Mouse (Mus musculus): Measurements from ENCODE around the gene Klhl18. TPM values are rescaled to one million over a fixed set of nuclear protein-coding genes. Genes with fewer than 3 reads are reported as not detected.

Gene Klhl18
- polyA plus RNA-seq (2015; fragmentation: Nextera tagmentation; extraction: Ambion mirVana), result 6.9 and 8.4 TPM in 2 replicates

- Histone ChIP-seq H3K4me2 (peak within 1 kb of the TSS; percentile 84), H3K4me1 (peaks cover 17% of the 10 kb centered on the region), H3K4me3 (peak within 1 kb of the TSS; percentile 81), H3K27me3 (replicated peaks) (peaks cover 26% of the 10 kb centered on the region), H3K9me3 (no peaks in the 10 kb centered on the region), H3K27ac (replicated peaks) (peak within 1 kb of the TSS; percentile 94), H3K9ac (peak within 1 kb of the TSS; percentile 91), H3K36me3 (peaks cover 14% of the 10 kb centered on the region)
- WGBS, result under 1% methylated on average over 53 of the region's 53 CpGs
- peak; percentile 98 for ATAC-seq (ENCODE audit: extremely low read depth, insufficient number of reproducible peaks, low FRiP score, low TSS enrichment)
These were observed at the start of gene Klhl18, which contains the start of gene Kif9 for GRCm38 (mm10) chr9:110476124-110477091. Gene Klhl18 (minus strand): TSS chr9:110476694. Gene Kif9 (plus strand): TSS chr9:110476958.

GRCm38 (mm10) chr9:110525737-110526136, 49.2 kb upstream of the Klhl18 start:
- Histone ChIP-seq H3K4me3 (no peak overlapping the region), H3K36me3 (0 out of 2 replicates have a peak, but pooled peaks cover 2% of the 10 kb centered on the region), H3K27me3 (replicated peaks) (no peaks in the 10 kb centered on the region), H3K9ac (no peak overlapping the region), H3K4me1 (0 out of 2 replicates have a peak, but pooled peaks cover 1% of the 10 kb centered on the region), H3K27ac (replicated peaks) (no peak overlapping the region), H3K9me3 (no peaks in the 10 kb centered on the region), H3K4me2 (no peak overlapping the region)
- ATAC-seq (ENCODE audit: extremely low read depth, insufficient number of reproducible peaks, low FRiP score, low TSS enrichment), result no peak
- WGBS, result 39% methylated on average over 2 of the region's 2 CpGs

DNA sequence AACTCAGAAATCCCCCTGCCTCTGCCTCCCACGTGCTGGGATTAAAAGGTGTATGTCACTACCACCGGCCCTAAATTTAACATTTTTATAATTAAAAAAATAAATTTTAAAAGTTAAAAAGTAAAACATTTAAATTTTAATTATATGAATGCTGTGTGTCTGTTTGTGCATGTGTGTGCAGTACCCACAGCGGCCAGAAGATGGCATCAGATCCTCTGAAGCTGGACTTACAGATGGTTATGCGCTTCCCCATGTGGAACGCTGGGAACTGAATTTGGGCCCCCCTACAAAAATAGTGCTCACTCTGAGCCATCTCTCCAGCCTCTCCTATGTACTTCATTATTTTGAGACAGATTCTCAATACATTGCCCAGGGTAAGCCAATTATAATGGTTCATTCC, 14.4 kb upstream of the Klhl18 start:
- no peak for ATAC-seq (ENCODE audit: extremely low read depth, insufficient number of reproducible peaks, low FRiP score, low TSS enrichment)
- WGBS, result 53% methylated on average over 5 of the region's 5 CpGs
- H3K27ac ChIP-seq (replicated peaks), result no peak overlapping the region

DNA sequence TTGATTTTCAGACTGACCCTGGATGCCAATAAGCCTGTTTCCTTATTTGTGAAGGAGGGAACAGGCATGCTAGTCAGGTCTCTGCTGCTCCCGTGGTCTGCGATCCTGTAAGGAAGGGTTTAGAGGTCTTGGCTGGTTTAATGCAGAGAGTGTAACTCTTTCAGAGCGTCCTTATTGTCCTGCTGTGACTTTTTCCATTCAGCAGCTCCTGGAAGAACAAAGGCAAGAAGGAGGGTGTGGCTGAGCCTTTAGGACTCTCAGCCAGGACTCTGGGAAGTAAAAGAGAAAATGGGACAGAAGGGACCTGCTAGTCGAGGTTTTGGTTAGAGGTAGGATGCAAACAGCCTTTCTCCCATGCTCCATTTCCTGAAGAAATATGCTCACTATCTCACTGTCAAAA, 12.3 kb upstream of the Klhl18 start:
- 47% methylated on average over 4 of the region's 4 CpGs for WGBS
- Histone ChIP-seq H3K4me3 (no peak overlapping the region), H3K27ac (replicated peaks) (no peak overlapping the region), H3K9me3 (peaks cover 7% of the 10 kb centered on the region), H3K4me1 (no peaks in the 10 kb centered on the region), H3K36me3 (no peaks in the 10 kb centered on the region), H3K4me2 (no peak overlapping the region), H3K27me3 (replicated peaks) (no peaks in the 10 kb centered on the region), H3K9ac (no peak overlapping the region)
- no peak for ATAC-seq (ENCODE audit: extremely low read depth, insufficient number of reproducible peaks, low FRiP score, low TSS enrichment)

More for the DNA sequence above, 14.4 kb upstream of the Klhl18 start:
- peaks cover 7% of the 10 kb centered on the region for H3K9me3 ChIP-seq
- H3K4me3 ChIP-seq, result no peak overlapping the region
- H3K36me3 ChIP-seq, result no peaks in the 10 kb centered on the region
- no peaks in the 10 kb centered on the region for H3K27me3 ChIP-seq (replicated peaks)
- no peak overlapping the region for H3K9ac ChIP-seq
- H3K4me1 ChIP-seq, result no peaks in the 10 kb centered on the region
- H3K4me2 ChIP-seq, result no peak overlapping the region

GRCm38 (mm10) chr9:110478639-110479038, 2.1 kb upstream of the Klhl18 start:
- H3K27me3 ChIP-seq (replicated peaks), result peaks cover 26% of the 10 kb centered on the region
- H3K4me3 ChIP-seq, result no peak overlapping the region
- WGBS, result 65% methylated on average over 4 of the region's 4 CpGs
- peaks cover 13% of the 10 kb centered on the region for H3K4me1 ChIP-seq
- H3K27ac ChIP-seq (replicated peaks), result no peak overlapping the region
- H3K36me3 ChIP-seq, result no peaks in the 10 kb centered on the region
- no peak overlapping the region for H3K9ac ChIP-seq
- no peaks in the 10 kb centered on the region for H3K9me3 ChIP-seq
- ATAC-seq (ENCODE audit: extremely low read depth, insufficient number of reproducible peaks, low FRiP score, low TSS enrichment), result no peak
- no peak overlapping the region for H3K4me2 ChIP-seq

- Histone ChIP-seq H3K4me2 (peak overlapping the region; percentile 84; the same call in 1 of the 2 replicates), H3K4me3 (no peak overlapping the region), H3K27ac (replicated peaks) (no peak overlapping the region), H3K4me1 (peaks cover 17% of the 10 kb centered on the region), H3K9ac (no peak overlapping the region), H3K9me3 (no peaks in the 10 kb centered on the region), H3K27me3 (replicated peaks) (peaks cover 26% of the 10 kb centered on the region), H3K36me3 (0 out of 2 replicates have a peak, but pooled peaks cover 6% of the 10 kb centered on the region)
- WGBS, result 52% methylated on average over 11 of the region's 11 CpGs
- no peak for ATAC-seq (ENCODE audit: extremely low read depth, insufficient number of reproducible peaks, low FRiP score, low TSS enrichment)
These were observed 1.5 kb upstream of the Klhl18 start for GRCm38 (mm10) chr9:110477951-110478350.

DNA sequence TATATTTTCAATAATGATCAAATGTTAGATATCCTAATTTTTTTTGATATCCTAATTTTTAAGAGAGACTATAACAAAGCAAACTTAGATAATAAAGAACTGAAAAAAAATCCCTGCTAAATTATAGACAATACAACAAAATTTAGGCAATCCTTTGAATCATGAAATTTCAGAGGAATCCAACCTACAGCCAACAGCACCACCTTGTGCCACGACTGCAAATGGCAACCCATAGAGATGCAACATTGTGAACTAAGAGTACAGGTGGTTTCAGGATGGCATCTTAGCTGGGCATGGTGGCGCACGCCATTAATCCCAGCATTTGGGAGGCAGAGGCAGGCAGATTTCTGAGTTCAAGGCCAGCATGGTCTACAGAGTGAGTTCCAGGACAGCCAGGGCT, 10.3 kb downstream of the Klhl18 start:
- H3K4me1 ChIP-seq, result no peaks in the 10 kb centered on the region
- 79% methylated on average over 3 of the region's 3 CpGs for WGBS
- no peak for ATAC-seq (ENCODE audit: extremely low read depth, insufficient number of reproducible peaks, low FRiP score, low TSS enrichment)
- H3K36me3 ChIP-seq, result peaks cover 31% of the 10 kb centered on the region
- H3K4me2 ChIP-seq, result no peak overlapping the region
- no peak overlapping the region for H3K27ac ChIP-seq (replicated peaks)
- no peak overlapping the region for H3K9ac ChIP-seq
- H3K9me3 ChIP-seq, result no peaks in the 10 kb centered on the region
- H3K27me3 ChIP-seq (replicated peaks), result no peaks in the 10 kb centered on the region
- no peak overlapping the region for H3K4me3 ChIP-seq

GRCm38 (mm10) chr9:110465336-110465735, 11.2 kb downstream of the Klhl18 start:
- peaks cover 31% of the 10 kb centered on the region for H3K36me3 ChIP-seq
- 89% methylated on average over 6 of the region's 6 CpGs for whole genome bisulfite sequencing

GRCm38 (mm10) chr9:110463983-110464591, 12.4 kb downstream of the Klhl18 start:
- Histone ChIP-seq H3K9me3 (no peaks in the 10 kb centered on the region), H3K36me3 (peaks cover 31% of the 10 kb centered on the region), H3K27ac (replicated peaks) (no peak overlapping the region), H3K4me3 (no peak overlapping the region), H3K4me2 (no peak overlapping the region), H3K4me1 (peaks cover 9% of the 10 kb centered on the region), H3K27me3 (replicated peaks) (no peaks in the 10 kb centered on the region), H3K9ac (no peak overlapping the region)
- ATAC-seq (ENCODE audit: extremely low read depth, insufficient number of reproducible peaks, low FRiP score, low TSS enrichment), result no peak
- 85% methylated on average over 6 of the region's 6 CpGs for WGBS

More at GRCm38 (mm10) chr9:110465336-110465735, 11.2 kb downstream of the Klhl18 start:
- no peaks in the 10 kb centered on the region for H3K9me3 ChIP-seq
- no peak overlapping the region for H3K27ac ChIP-seq (replicated peaks)
- H3K27me3 ChIP-seq (replicated peaks), result no peaks in the 10 kb centered on the region
- no peaks in the 10 kb centered on the region for H3K4me1 ChIP-seq
- no peak for ATAC-seq (ENCODE audit: extremely low read depth, insufficient number of reproducible peaks, low FRiP score, low TSS enrichment)
- no peak overlapping the region for H3K4me3 ChIP-seq
- H3K4me2 ChIP-seq, result no peak overlapping the region
- H3K9ac ChIP-seq, result no peak overlapping the region

DNA sequence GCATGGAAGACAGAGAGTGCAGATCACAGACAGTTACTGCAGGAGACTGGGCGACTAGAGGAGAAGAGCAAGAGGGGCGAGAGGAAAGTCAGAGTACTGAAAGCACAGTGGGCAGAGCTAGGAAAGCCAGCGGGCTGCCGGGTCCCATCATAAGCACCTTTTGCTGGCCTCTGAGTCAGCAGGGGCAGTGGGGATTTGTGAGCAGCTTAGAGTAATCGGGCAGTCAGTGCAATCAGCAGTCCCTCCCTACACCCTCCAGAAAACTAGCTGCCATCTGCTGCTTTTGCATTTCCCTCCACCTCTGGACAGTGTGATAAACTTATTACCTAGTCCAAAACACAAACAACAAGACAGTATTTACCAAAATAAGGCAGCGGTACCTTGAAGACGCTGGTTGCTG, 14.2 kb downstream of the Klhl18 start:
- Histone ChIP-seq H3K4me1 (peaks cover 13% of the 10 kb centered on the region), H3K27me3 (replicated peaks) (no peaks in the 10 kb centered on the region), H3K4me3 (no peak overlapping the region), H3K4me2 (no peak overlapping the region), H3K27ac (replicated peaks) (no peak overlapping the region), H3K9me3 (no peaks in the 10 kb centered on the region), H3K9ac (no peak overlapping the region), H3K36me3 (peaks cover 25% of the 10 kb centered on the region)
- 65% methylated on average over 7 of the region's 7 CpGs for WGBS
- ATAC-seq (ENCODE audit: extremely low read depth, insufficient number of reproducible peaks, low FRiP score, low TSS enrichment), result no peak
